Mouse (Mus musculus) liver, embryonic 14.5 days (tissue): ENCODE data around the gene Gm3625. TPM values are rescaled to one million over a fixed set of nuclear protein-coding genes. Genes with fewer than 3 reads are reported as not detected.
"Not testable (repeated sequence)": the region's sequence is repeated elsewhere in the genome, so short reads cannot be mapped to it uniquely, and the experiment has no call there.

Source experiments
- ATAC-seq: fragments of 200-750 bp; cut with Nextera tagmentation; 2 replicates; pipeline ENCODE4 v1.8.0; 2017; ENCODE audit warnings: moderate number of reproducible peaks, mild to moderate bottlenecking, moderate library complexity; ENCODE audit not compliant: insufficient read depth
- DNase-seq, 3 experiments: peaks; one replicate each; pipeline ENCODE4 v3.0.0-alpha.2; 2012 to 2013; ENCODE audit warnings: low read depth in 3 of 3, low spot score in 3 of 3
- H3K27ac ChIP-seq: fragments of 300-500 bp; sonication (generic); 2 replicates; pipeline ENCODE4 v1.5.1; 2014; ENCODE audit warnings: moderate library complexity, mild to moderate bottlenecking, control low read depth, inconsistent platforms
- H3K27me3 ChIP-seq: fragments of 300-500 bp; sonication (generic); 2 replicates; pipeline ENCODE4 v1.6.1; 2014; ENCODE audit warnings: mild to moderate bottlenecking, low read length, moderate library complexity; ENCODE audit not compliant: control insufficient read depth, insufficient read depth
- H3K36me3 ChIP-seq: fragments of 300-500 bp; sonication (generic); replicated peaks from 2 replicates; pipeline ENCODE4 v1.6.1; 2014; ENCODE audit warnings: low read depth; ENCODE audit not compliant: control insufficient read depth, insufficient read depth
- H3K4me1 ChIP-seq, 2 experiments: fragments of 200-500 bp in 1 of 2; fragments of 300-500 bp in 1 of 2; sonication (generic) in 1 of 2; replicated peaks; 2 replicates each; pipeline ENCODE4 v1.6.1; 2012 to 2014; ENCODE audit warnings: antibody characterized with exemption in 1 of 2, inconsistent platforms in 1 of 2, low read length in 1 of 2; ENCODE audit not compliant: control insufficient read depth in 2 of 2, insufficient read depth in 2 of 2
- H3K4me2 ChIP-seq: fragments of 300-500 bp; sonication (generic); 2 replicates; pipeline ENCODE4 v1.6.1; 2014; ENCODE audit warnings: low read depth, mild to moderate bottlenecking, control low read depth, moderate library complexity
- H3K4me3 ChIP-seq, 2 experiments: fragments of 200-500 bp in 1 of 2; fragments of 300-500 bp in 1 of 2; sonication (generic) in 1 of 2; 2 replicates each; pipeline ENCODE4 v1.5.1; 2012 to 2014; ENCODE audit warnings: low read depth in 2 of 2, low read length in 2 of 2, mild to moderate bottlenecking in 2 of 2, control low read depth in 1 of 2, inconsistent platforms in 1 of 2, moderate library complexity in 1 of 2; ENCODE audit not compliant: insufficient read depth in 1 of 2
- H3K9ac ChIP-seq: fragments of 300-500 bp; sonication (generic); replicated peaks from 2 replicates; pipeline ENCODE4 v1.6.1; 2014; ENCODE audit warnings: mild to moderate bottlenecking, control low read depth, moderate library complexity
- H3K9me3 ChIP-seq: fragments of 300-500 bp; sonication (generic); 2 replicates; pipeline ENCODE4 v1.6.1; 2016; ENCODE audit warnings: low read length, mixed read lengths; ENCODE audit not compliant: control insufficient read depth
- CTCF ChIP-seq: IDR thresholded peaks from 2 replicates; pipeline ENCODE4 v1.5.1; 2016; ENCODE audit warnings: antibody characterized with exemption, low read depth, control low read depth
- EP300 ChIP-seq: IDR thresholded peaks from 2 replicates; pipeline ENCODE4 v1.6.1; 2016; ENCODE audit warnings: antibody characterized with exemption, low read depth
- WGBS: fragments of 180-500 bp; shearing (Covaris S2); extraction: QIAGEN DNeasy Blood & Tissue Kit; methylation state at CpG from one replicate; pipeline ENCODE4 v1.1.7; 2014; ENCODE audit not compliant: insufficient replicate concordance; 5-methylcytosine and 5-hydroxymethylcytosine counted together
- polyA plus RNA-seq, 2 experiments: library from polyadenylated mRNA; depleted of rRNA in 1 of 2; stranded (reverse) in 1 of 2; unstranded in 1 of 2; fragments of >200 nt; fragmentation: Nextera tagmentation in 1 of 2; extraction: Ambion mirVana in 1 of 2; gene quantifications; 2 replicates each; pipeline versions ENCODE4 v1.2.1 to v1.2.3; 2012 to 2014

The Gm3625 gene
- polyA plus RNA-seq, 2 experiments: not detected

- TF ChIP-seq EP300 (no peak), CTCF (no peak)
- Histone ChIP-seq H3K27ac (no peak overlapping the region), H3K4me2 (no peak overlapping the region), H3K9me3 (no peaks in the 10 kb centered on the region), H3K36me3 (no peaks in the 10 kb centered on the region), H3K27me3 (no peaks in the 10 kb centered on the region), H3K9ac (no peak overlapping the region), H3K4me1 (no peaks in the 10 kb centered on the region), H3K4me3 (no peak overlapping the region)
- WGBS: 60% methylated on average over 3 of the region's 3 CpGs
- DNase-seq: no peak
- no peak for ATAC-seq
Observed at GRCm38 (mm10) chr12:4557436-4557835, 35.3 kb downstream of the Gm3625 start.

- TF ChIP-seq CTCF (no peak), EP300 (no peak)
- DNase-seq: no peak
- Histone ChIP-seq H3K4me3 (no peak overlapping the region), H3K9me3 (no peaks in the 10 kb centered on the region), H3K4me1 (no peaks in the 10 kb centered on the region), H3K27ac (no peak overlapping the region), H3K4me2 (no peak overlapping the region), H3K36me3 (no peaks in the 10 kb centered on the region), H3K9ac (no peak overlapping the region), H3K27me3 (no peaks in the 10 kb centered on the region)
- ATAC-seq: no peak
- 76% methylated on average over 9 of the region's 9 CpGs for WGBS
Observed at GRCm38 (mm10) chr12:4556891-4557290, 35.8 kb downstream of the Gm3625 start.

GRCm38 (mm10) chr12:4555451-4555850 lies 37.3 kb downstream of the Gm3625 start:
- no peak overlapping the region for H3K9ac ChIP-seq
- no peak for ATAC-seq
- no peak overlapping the region for H3K27ac ChIP-seq
- H3K4me3 ChIP-seq: no peak overlapping the region
- H3K9me3 ChIP-seq: no peaks in the 10 kb centered on the region
- DNase-seq: no peak
- TF ChIP-seq EP300 (no peak), CTCF (no peak)
- H3K27me3 ChIP-seq: no peaks in the 10 kb centered on the region
- H3K4me2 ChIP-seq: no peak overlapping the region
- H3K36me3 ChIP-seq: no peaks in the 10 kb centered on the region
- 74% methylated on average over 5 of the region's 6 CpGs for WGBS
- H3K4me1 ChIP-seq: no peaks in the 10 kb centered on the region

GRCm38 (mm10) chr12:4553704-4554103 lies 39.0 kb downstream of the Gm3625 start:
- not testable (repeated sequence) for H3K27me3 ChIP-seq, H3K9ac ChIP-seq, H3K4me3 ChIP-seq, H3K27ac ChIP-seq, H3K36me3 ChIP-seq, ATAC-seq, H3K4me1 ChIP-seq, H3K4me2 ChIP-seq, H3K9me3 ChIP-seq, DNase-seq
- 65% methylated on average over 3 of the region's 3 CpGs for WGBS

GRCm38 (mm10) chr12:4548053-4549013 lies 44.4 kb downstream of the Gm3625 start:
- H3K36me3 ChIP-seq: no peaks in the 10 kb centered on the region
- H3K27ac ChIP-seq: no peak overlapping the region
- DNase-seq: peak; percentile 34 to 46 (median 42)
- no peak overlapping the region for H3K9ac ChIP-seq
- no peak overlapping the region for H3K4me3 ChIP-seq
- peak overlapping the region; percentile 23; the same call in 1 of the 2 replicates for H3K4me2 ChIP-seq
- WGBS: 18% methylated on average over 18 of the region's 18 CpGs
- peak; percentile 77 for TF ChIP-seq CTCF
- no peak for TF ChIP-seq EP300
- no peaks in the 10 kb centered on the region; a peak in 1 of 4 replicates for H3K4me1 ChIP-seq
- no peaks in the 10 kb centered on the region for H3K9me3 ChIP-seq
- no peak for ATAC-seq
- no peaks in the 10 kb centered on the region for H3K27me3 ChIP-seq
